Mouse (Mus musculus): ENCODE data around the gene Csnk2a2. TPM values are rescaled to one million over a fixed set of nuclear protein-coding genes. Genes with fewer than 3 reads are reported as not detected.

Gene Csnk2a2
- polyA plus RNA-seq, 1 experiment from 2014 or later = 15.8 TPM

DNA sequence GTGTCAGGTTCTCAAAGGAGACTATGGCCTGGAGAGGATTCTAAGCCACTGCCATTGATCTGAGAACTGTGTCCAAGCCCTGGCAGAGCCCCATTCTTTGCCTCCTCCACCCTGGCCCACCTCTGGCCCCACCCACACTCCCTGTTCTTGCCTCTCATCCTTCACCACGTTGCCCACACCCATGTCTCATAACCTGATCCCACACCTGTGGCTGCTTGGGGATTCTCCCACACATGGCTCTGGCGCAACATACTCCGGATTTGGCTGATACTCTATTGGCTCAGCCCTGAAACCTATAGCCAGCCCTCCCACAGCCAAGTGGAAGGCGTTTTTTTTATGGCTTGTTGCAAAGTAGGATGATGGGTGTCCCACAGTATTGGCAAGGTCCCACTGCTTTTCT, 2.2 kb upstream of the Csnk2a2 start:
- no peak overlapping the region for H3K27ac ChIP-seq
- no peak overlapping the region for H3K4me2 ChIP-seq (replicated peaks)
- 73% methylated on average over 4 of the region's 4 CpGs for WGBS
- H3K9ac ChIP-seq = no peak overlapping the region
- no peaks in the 10 kb centered on the region for H3K36me3 ChIP-seq (replicated peaks; ENCODE audit: control insufficient read depth, insufficient read depth)
- no peak overlapping the region for H3K4me3 ChIP-seq (replicated peaks; ENCODE audit: low read length)
- no peaks in the 10 kb centered on the region for H3K9me3 ChIP-seq (ENCODE audit: control insufficient read depth, low read length)
- DNase-seq (ENCODE audit: low spot score) = no peak
- peaks cover 13% of the 10 kb centered on the region for H3K4me1 ChIP-seq (replicated peaks; ENCODE audit: control insufficient read depth, insufficient read depth, low read length)
- ATAC-seq (ENCODE audit: low FRiP score) = no peak
- H3K27me3 ChIP-seq (ENCODE audit: control insufficient read depth, insufficient read depth, low read length) = no peaks in the 10 kb centered on the region

DNA sequence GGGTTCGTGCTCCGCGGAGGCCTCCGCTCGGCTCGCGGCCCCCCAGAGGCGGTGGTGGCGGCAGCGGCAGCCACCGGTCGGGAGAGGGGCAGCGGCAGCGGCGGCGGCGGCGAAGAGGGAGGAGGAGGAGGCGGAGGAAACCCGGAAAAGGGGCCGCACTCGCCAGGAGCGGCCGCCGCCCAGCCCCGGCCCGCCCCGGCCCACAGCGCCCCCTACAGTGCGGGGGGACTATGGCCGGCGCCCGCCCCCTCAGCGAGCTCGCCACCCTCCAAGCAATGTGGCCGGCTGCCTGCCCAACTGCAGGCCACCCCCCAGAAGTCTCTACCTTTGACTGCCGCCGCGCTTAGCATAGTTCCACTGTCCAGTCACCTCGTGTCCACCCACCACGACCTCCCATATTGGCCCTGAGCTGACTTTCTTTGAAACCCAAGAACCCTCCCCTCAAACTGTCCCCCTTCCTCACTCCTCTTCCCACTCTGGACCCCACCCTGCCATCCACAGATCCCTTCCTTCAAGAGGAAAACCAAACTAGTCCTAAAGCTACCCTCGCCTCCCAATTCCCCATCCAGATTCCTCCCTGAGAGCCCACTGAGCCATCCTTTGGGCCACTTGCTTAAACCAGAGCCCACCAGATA, 1.0 kb downstream of the Csnk2a2 start:
- WGBS = 4% methylated on average over 17 of the region's 42 CpGs
- ATAC-seq (ENCODE audit: low FRiP score) (peak; percentile 93), DNase-seq (ENCODE audit: low spot score) (peak; percentile 84)
- Histone ChIP-seq H3K27ac (no peak overlapping the region), H3K9ac (peak overlapping the region; percentile 97), H3K4me3 (replicated peaks; ENCODE audit: low read length) (peak overlapping the region; percentile 95), H3K9me3 (ENCODE audit: control insufficient read depth, low read length) (no peaks in the 10 kb centered on the region), H3K27me3 (ENCODE audit: control insufficient read depth, insufficient read depth, low read length) (no peaks in the 10 kb centered on the region), H3K4me2 (replicated peaks) (peak overlapping the region; percentile 95), H3K4me1 (replicated peaks; ENCODE audit: control insufficient read depth, insufficient read depth, low read length) (peaks cover 13% of the 10 kb centered on the region), H3K36me3 (replicated peaks; ENCODE audit: control insufficient read depth, insufficient read depth) (peaks cover 28% of the 10 kb centered on the region)

DNA sequence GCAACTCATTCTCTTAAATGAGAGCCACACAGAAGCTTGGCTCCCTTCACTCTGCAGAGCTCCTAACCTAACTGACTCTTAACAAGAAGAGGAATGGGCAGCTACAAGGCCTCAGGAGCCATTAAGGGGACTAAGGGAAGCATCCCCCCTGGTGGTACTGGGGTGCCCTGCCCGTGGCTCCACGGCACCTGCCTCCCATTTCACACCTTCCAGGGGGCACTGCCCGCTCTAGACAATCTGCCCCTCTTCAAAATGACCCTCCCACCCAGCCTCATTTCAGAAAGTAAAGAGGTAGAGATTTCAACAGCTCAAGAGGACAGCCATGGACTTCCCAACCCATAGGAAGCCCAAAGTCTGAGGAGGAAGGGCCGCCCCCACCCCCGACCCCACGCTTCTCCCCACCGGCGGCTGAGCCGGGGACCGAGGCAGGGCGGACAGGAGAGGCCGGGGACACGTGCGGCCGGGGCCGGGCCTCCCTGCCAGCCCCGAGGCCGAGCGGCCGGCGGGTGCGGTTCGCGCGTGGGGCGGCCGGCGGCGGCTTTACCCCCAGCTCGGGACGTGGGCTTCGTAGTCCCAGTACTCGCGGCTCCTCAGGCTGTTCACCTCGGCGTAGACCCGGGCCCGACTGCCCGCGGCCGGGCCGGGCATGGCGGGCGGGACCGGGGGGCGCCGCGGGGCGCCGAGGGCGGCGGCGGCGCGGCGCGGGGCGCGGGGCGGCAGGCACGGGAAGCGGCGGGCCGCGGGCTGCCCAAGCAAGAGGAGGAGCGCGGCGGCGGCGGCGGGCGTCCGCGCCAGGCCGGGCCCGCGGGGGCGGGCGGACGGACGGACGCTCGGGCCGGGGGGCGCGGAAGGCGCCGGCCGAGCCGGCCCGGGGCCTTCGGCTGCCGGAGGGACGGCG, 1.8 kb downstream of the Csnk2a2 start:
- WGBS = 2% methylated on average over 42 of the region's 95 CpGs
- ATAC-seq (ENCODE audit: low FRiP score) = peak; percentile 65
- Histone ChIP-seq H3K27ac (no peak overlapping the region), H3K36me3 (replicated peaks; ENCODE audit: control insufficient read depth, insufficient read depth) (peaks cover 36% of the 10 kb centered on the region), H3K9me3 (ENCODE audit: control insufficient read depth, low read length) (no peaks in the 10 kb centered on the region), H3K9ac (peak overlapping the region; percentile 97), H3K4me2 (replicated peaks) (peak overlapping the region; percentile 95), H3K4me3 (replicated peaks; ENCODE audit: low read length) (peak overlapping the region; percentile 95), H3K4me1 (replicated peaks; ENCODE audit: control insufficient read depth, insufficient read depth, low read length) (peaks cover 13% of the 10 kb centered on the region), H3K27me3 (ENCODE audit: control insufficient read depth, insufficient read depth, low read length) (no peaks in the 10 kb centered on the region)
- DNase-seq (ENCODE audit: low spot score) = no peak

DNA sequence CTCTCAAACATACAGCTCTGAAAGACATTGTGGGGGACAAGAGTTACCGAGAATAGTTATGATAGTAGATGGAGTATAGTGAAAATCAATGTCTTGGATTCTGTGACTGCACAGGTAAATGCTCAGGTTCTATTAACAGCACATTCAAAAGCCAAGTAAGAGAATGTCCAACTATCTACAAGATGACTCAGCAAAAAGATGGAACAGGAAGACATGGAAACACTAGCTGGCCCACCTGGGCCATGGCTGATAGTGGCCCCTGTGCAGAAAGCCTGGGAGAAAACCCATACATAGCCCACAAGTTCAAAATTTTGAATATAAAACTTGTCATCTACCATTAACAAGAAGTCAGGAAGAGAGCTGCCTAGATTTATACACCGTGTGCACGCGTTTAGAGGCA, 19.8 kb downstream of the Csnk2a2 start:
- 98% methylated on average over 4 of the region's 4 CpGs for WGBS
- no peak overlapping the region for H3K4me3 ChIP-seq (replicated peaks; ENCODE audit: low read length)
- no peak overlapping the region for H3K27ac ChIP-seq
- H3K27me3 ChIP-seq (ENCODE audit: control insufficient read depth, insufficient read depth, low read length) = no peaks in the 10 kb centered on the region
- H3K4me1 ChIP-seq (replicated peaks; ENCODE audit: control insufficient read depth, insufficient read depth, low read length) = no peaks in the 10 kb centered on the region
- H3K9me3 ChIP-seq (ENCODE audit: control insufficient read depth, low read length) = no peaks in the 10 kb centered on the region
- no peak overlapping the region for H3K4me2 ChIP-seq (replicated peaks)
- H3K9ac ChIP-seq = no peak overlapping the region
- no peak for DNase-seq (ENCODE audit: low spot score)
- ATAC-seq (ENCODE audit: low FRiP score) = no peak
- peaks cover 81% of the 10 kb centered on the region for H3K36me3 ChIP-seq (replicated peaks; ENCODE audit: control insufficient read depth, insufficient read depth)

DNA sequence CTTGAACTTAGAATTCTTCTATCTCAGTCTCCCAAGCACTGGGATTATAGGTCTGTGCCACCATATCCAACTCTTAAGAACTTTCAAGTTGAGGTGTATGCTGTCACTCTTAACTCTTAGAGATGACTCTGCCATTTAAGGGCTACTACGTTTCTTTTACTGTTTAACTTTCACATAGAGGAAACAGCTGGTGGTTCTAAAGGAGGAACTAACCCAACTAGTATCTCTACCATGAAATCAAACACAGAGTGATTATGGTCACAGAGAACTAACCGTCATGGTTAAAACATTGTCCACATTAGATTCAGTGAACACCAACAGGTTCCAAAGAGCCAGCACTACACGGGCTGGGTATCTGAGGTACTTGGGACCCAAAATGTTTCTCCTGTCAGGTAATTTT, 20.8 kb downstream of the Csnk2a2 start:
- H3K4me3 ChIP-seq (replicated peaks; ENCODE audit: low read length) = no peak overlapping the region
- peaks cover 81% of the 10 kb centered on the region for H3K36me3 ChIP-seq (replicated peaks; ENCODE audit: control insufficient read depth, insufficient read depth)
- H3K9ac ChIP-seq = no peak overlapping the region
- no peak overlapping the region for H3K4me2 ChIP-seq (replicated peaks)
- 95% methylated on average over 3 of the region's 3 CpGs for WGBS
- DNase-seq (ENCODE audit: low spot score) = no peak
- ATAC-seq (ENCODE audit: low FRiP score) = no peak
- no peaks in the 10 kb centered on the region for H3K9me3 ChIP-seq (ENCODE audit: control insufficient read depth, low read length)
- no peak overlapping the region for H3K27ac ChIP-seq
- H3K4me1 ChIP-seq (replicated peaks; ENCODE audit: control insufficient read depth, insufficient read depth, low read length) = no peaks in the 10 kb centered on the region
- no peaks in the 10 kb centered on the region for H3K27me3 ChIP-seq (ENCODE audit: control insufficient read depth, insufficient read depth, low read length)

DNA sequence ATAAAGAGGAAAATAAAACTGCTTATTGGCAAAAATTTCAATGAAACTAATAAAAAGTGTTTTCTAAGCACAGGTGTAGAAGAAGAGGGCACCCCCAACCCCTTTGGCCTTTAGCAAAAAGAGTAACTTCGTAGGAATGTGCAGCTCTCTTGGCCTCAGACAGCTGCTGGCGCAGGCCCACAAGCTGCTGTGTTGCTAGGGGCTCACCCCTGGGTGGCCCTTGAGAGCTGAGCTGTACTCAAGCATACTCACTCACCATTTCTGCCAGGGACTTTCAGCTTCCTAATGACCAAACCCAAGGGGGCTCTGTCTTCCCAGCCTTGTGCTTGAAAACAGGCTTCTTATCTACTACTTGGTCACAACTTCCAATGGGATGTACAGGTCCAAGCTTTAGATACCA, 23.3 kb downstream of the Csnk2a2 start:
- Histone ChIP-seq H3K27ac (no peak overlapping the region), H3K4me1 (replicated peaks; ENCODE audit: control insufficient read depth, insufficient read depth, low read length) (no peaks in the 10 kb centered on the region), H3K27me3 (ENCODE audit: control insufficient read depth, insufficient read depth, low read length) (no peaks in the 10 kb centered on the region), H3K4me2 (replicated peaks) (no peak overlapping the region), H3K4me3 (replicated peaks; ENCODE audit: low read length) (no peak overlapping the region), H3K9me3 (ENCODE audit: control insufficient read depth, low read length) (no peaks in the 10 kb centered on the region), H3K36me3 (replicated peaks; ENCODE audit: control insufficient read depth, insufficient read depth) (peaks cover 79% of the 10 kb centered on the region), H3K9ac (no peak overlapping the region)
- no peak for ATAC-seq (ENCODE audit: low FRiP score)
- no peak for DNase-seq (ENCODE audit: low spot score)
- 81% methylated on average over 2 of the region's 2 CpGs for WGBS

DNA sequence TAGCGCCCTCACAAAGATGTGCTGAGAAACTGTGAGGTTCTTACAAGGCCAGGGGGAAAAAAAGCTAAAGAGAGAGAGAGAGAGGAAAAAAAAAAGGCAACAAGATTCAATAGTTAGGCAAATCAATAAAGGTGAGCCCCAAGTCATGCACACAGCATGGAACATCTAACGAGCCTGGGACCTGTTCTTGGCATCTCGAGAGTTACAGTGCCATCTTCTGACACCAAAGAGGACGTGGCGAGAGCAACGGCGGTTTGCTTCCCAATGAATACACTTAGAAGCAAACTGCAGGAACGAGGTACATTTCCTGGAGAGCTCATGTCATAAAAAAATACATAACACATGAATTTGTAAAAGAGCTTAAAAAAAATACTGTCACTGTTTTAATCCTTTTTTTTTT, 37.3 kb downstream of the Csnk2a2 start:
- Histone ChIP-seq H3K9me3 (ENCODE audit: control insufficient read depth, low read length) (no peaks in the 10 kb centered on the region), H3K36me3 (replicated peaks; ENCODE audit: control insufficient read depth, insufficient read depth) (peaks cover 98% of the 10 kb centered on the region), H3K27ac (no peak overlapping the region), H3K4me2 (replicated peaks) (no peak overlapping the region), H3K27me3 (ENCODE audit: control insufficient read depth, insufficient read depth, low read length) (no peaks in the 10 kb centered on the region), H3K4me1 (replicated peaks; ENCODE audit: control insufficient read depth, insufficient read depth, low read length) (no peaks in the 10 kb centered on the region), H3K9ac (no peak overlapping the region), H3K4me3 (replicated peaks; ENCODE audit: low read length) (no peak overlapping the region)
- 70% methylated on average over 8 of the region's 8 CpGs for WGBS
- ATAC-seq (ENCODE audit: low FRiP score) = no peak
- DNase-seq (ENCODE audit: low spot score) = no peak

DNA sequence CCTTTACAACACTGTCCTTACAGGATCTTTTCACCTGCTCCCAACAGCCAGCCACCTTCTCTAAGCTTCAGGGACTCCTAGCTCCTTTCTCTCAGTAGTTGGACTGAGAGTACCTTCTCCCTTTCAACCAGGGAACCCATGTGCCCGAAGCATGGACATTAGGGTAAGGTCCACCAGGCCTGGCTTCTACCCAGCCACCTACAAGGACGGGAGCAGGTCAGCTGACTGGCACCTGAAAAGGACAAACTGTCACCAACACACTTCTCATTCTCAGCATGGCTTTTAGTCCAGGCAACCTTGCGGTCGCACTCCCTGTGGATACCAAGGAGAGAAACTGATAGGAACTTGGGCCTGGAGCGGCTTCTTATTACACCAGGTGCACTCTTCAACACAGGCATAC, 39.6 kb downstream of the Csnk2a2 start:
- no peak overlapping the region for H3K9ac ChIP-seq
- H3K27ac ChIP-seq = no peak overlapping the region
- H3K36me3 ChIP-seq (replicated peaks; ENCODE audit: control insufficient read depth, insufficient read depth) = peaks cover 84% of the 10 kb centered on the region
- H3K27me3 ChIP-seq (ENCODE audit: control insufficient read depth, insufficient read depth, low read length) = no peaks in the 10 kb centered on the region
- DNase-seq (ENCODE audit: low spot score) (no peak), ATAC-seq (ENCODE audit: low FRiP score) (no peak)
- no peaks in the 10 kb centered on the region for H3K4me1 ChIP-seq (replicated peaks; ENCODE audit: control insufficient read depth, insufficient read depth, low read length)
- no peaks in the 10 kb centered on the region for H3K9me3 ChIP-seq (ENCODE audit: control insufficient read depth, low read length)
- H3K4me3 ChIP-seq (replicated peaks; ENCODE audit: low read length) = no peak overlapping the region
- 98% methylated on average over 5 of the region's 5 CpGs for WGBS
- H3K4me2 ChIP-seq (replicated peaks) = no peak overlapping the region

DNA sequence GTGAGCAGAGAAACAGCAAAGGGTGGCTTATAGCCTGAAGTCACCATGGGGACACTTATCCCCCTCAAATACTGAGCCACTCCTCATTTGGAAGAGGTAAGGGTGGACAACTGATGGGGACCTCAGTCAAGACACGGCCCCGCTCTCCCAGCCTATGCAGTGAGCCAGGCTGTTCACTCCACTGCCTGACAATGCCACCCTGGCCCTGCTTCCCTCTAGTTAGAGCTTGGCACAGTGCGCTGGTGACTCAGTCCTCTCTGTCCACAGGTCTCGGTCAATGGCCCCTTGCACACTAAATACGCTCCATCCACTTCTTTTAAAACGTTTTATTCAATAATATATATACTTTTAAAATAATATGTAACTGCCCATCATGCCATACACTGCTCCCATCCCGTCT, 42.2 kb downstream of the Csnk2a2 start:
- no peak for ATAC-seq (ENCODE audit: low FRiP score)
- H3K4me1 ChIP-seq (replicated peaks; ENCODE audit: control insufficient read depth, insufficient read depth, low read length) = no peaks in the 10 kb centered on the region
- no peaks in the 10 kb centered on the region for H3K9me3 ChIP-seq (ENCODE audit: control insufficient read depth, low read length)
- peaks cover 58% of the 10 kb centered on the region for H3K36me3 ChIP-seq (replicated peaks; ENCODE audit: control insufficient read depth, insufficient read depth)
- no peak overlapping the region for H3K4me3 ChIP-seq (replicated peaks; ENCODE audit: low read length)
- no peaks in the 10 kb centered on the region for H3K27me3 ChIP-seq (ENCODE audit: control insufficient read depth, insufficient read depth, low read length)
- no peak overlapping the region for H3K9ac ChIP-seq
- 91% methylated on average over 7 of the region's 7 CpGs for WGBS
- no peak overlapping the region for H3K4me2 ChIP-seq (replicated peaks)
- DNase-seq (ENCODE audit: low spot score) = no peak
- H3K27ac ChIP-seq = no peak overlapping the region

All from hindbrain, embryonic 14.5 days (tissue).